Mouse (Mus musculus) cortical plate, adult 2 months (tissue): ENCODE measurements around the gene Akt2. TPM values are rescaled to one million over a fixed set of nuclear protein-coding genes. Genes with fewer than 3 reads are reported as not detected.
"Not testable (repeated sequence)": the region's sequence is repeated elsewhere in the genome, so short reads cannot be mapped to it uniquely, and the experiment has no call there.

Experiments used
- H3K27ac ChIP-seq: fragments of 200-500 bp; 2 replicates; pipeline ENCODE4 v1.5.1; 2012; ENCODE audit warnings: low read length, control low read depth, inconsistent platforms; ENCODE audit not compliant: insufficient read depth
- H3K4me1 ChIP-seq: fragments of 200-500 bp; 2 replicates; pipeline ENCODE4 v1.6.1; 2011; ENCODE audit warnings: low read length; ENCODE audit not compliant: control insufficient read depth, insufficient read depth
- H3K4me3 ChIP-seq: fragments of 200-500 bp; 2 replicates; pipeline ENCODE4 v1.5.1; 2011; ENCODE audit warnings: mild to moderate bottlenecking, low read length, control low read depth; ENCODE audit not compliant: insufficient read depth
- CTCF ChIP-seq: fragments of 200-500 bp; IDR thresholded peaks from 2 replicates; pipeline ENCODE4 v1.5.1; 2011; ENCODE audit warnings: mild to moderate bottlenecking, control low read depth, low read length; ENCODE audit not compliant: insufficient read depth; ENCODE audit errors: extremely low read depth
- POLR2A ChIP-seq: fragments of 200-500 bp; IDR thresholded peaks from 2 replicates; pipeline ENCODE4 v1.6.1; 2011; ENCODE audit warnings: mild to moderate bottlenecking, low read length, control low read depth; ENCODE audit not compliant: insufficient read depth; ENCODE audit errors: extremely low read depth
- polyA plus RNA-seq: library from polyadenylated mRNA; depleted of rRNA; stranded (reverse); fragments of >200 nt; gene quantifications from 2 replicates; pipeline ENCODE4 v1.2.3, GENCODE M21; 2012

The Akt2 gene
- polyA plus RNA-seq, 1 experiment = 161 TPM

GRCm38 (mm10) chr7:27610370-27610769 lies 19.0 kb downstream of the Akt2 start:
- no peak overlapping the region for H3K4me3 ChIP-seq
- peak overlapping the region; percentile 41; the same call in 1 of the 2 replicates for H3K27ac ChIP-seq

GRCm38 (mm10) chr7:27610871-27611270 lies 19.5 kb downstream of the Akt2 start:
- TF ChIP-seq CTCF (no peak), POLR2A (no peak)
- peak overlapping the region; percentile 41; the same call in 1 of the 2 replicates for H3K27ac ChIP-seq
- peaks cover 20% of the 10 kb centered on the region for H3K4me1 ChIP-seq
- H3K4me3 ChIP-seq = no peak overlapping the region

More at GRCm38 (mm10) chr7:27610370-27610769, 19.0 kb downstream of the Akt2 start:
- peaks cover 24% of the 10 kb centered on the region for H3K4me1 ChIP-seq
- no peak for TF ChIP-seq CTCF
- no peak for TF ChIP-seq POLR2A

GRCm38 (mm10) chr7:27612940-27613339 lies 21.6 kb downstream of the Akt2 start:
- no peak for TF ChIP-seq POLR2A
- no peak for TF ChIP-seq CTCF
- Histone ChIP-seq H3K27ac (peak overlapping the region; percentile 15; the same call in 1 of the 2 replicates), H3K4me3 (no peak overlapping the region), H3K4me1 (peaks cover 9% of the 10 kb centered on the region)

GRCm38 (mm10) chr7:27613751-27614499 lies 22.6 kb downstream of the Akt2 start:
- peaks cover 9% of the 10 kb centered on the region for H3K4me1 ChIP-seq
- peak overlapping the region; percentile 74 for H3K27ac ChIP-seq
- TF ChIP-seq POLR2A (no peak), CTCF (no peak)
- no peak overlapping the region for H3K4me3 ChIP-seq

GRCm38 (mm10) chr7:27621028-27621427 lies 29.7 kb downstream of the Akt2 start:
- Histone ChIP-seq H3K27ac (peak overlapping the region; percentile 93), H3K4me1 (peaks cover 6% of the 10 kb centered on the region), H3K4me3 (no peak overlapping the region)
- no peak for TF ChIP-seq CTCF
- TF ChIP-seq POLR2A = no peak

- Histone ChIP-seq H3K27ac (no peak overlapping the region), H3K4me3 (no peak overlapping the region), H3K4me1 (peaks cover 6% of the 10 kb centered on the region)
- TF ChIP-seq CTCF (no peak), POLR2A (no peak)
These were observed 30.9 kb downstream of the Akt2 start for GRCm38 (mm10) chr7:27622234-27622633.

GRCm38 (mm10) chr7:27624967-27625366 lies 33.6 kb downstream of the Akt2 start:
- H3K4me3 ChIP-seq = no peak overlapping the region
- no peak for TF ChIP-seq POLR2A
- H3K4me1 ChIP-seq = peaks cover 6% of the 10 kb centered on the region
- H3K27ac ChIP-seq = no peak overlapping the region

- Histone ChIP-seq H3K27ac (no peak overlapping the region), H3K4me1 (no peaks in the 10 kb centered on the region), H3K4me3 (no peak overlapping the region)
- no peak for TF ChIP-seq POLR2A
- no peak for TF ChIP-seq CTCF
These were observed 36.4 kb downstream of the Akt2 start for GRCm38 (mm10) chr7:27627707-27628106.

- H3K27ac ChIP-seq = no peak overlapping the region
- no peak for TF ChIP-seq CTCF
- no peak for TF ChIP-seq POLR2A
- no peak overlapping the region for H3K4me3 ChIP-seq
- H3K4me1 ChIP-seq = no peaks in the 10 kb centered on the region
These were observed 36.8 kb downstream of the Akt2 start for GRCm38 (mm10) chr7:27628190-27628589.

- not testable (repeated sequence) for H3K4me3 ChIP-seq, H3K27ac ChIP-seq, H3K4me1 ChIP-seq
These were observed 37.5 kb downstream of the Akt2 start for GRCm38 (mm10) chr7:27628816-27629215.
